ENCODE assay signal across 22 mouse cellular contexts in genomic region chr13:42446921-42447320, GRCm38 (mm10).
A peak's percentile ranks its signal among the peaks of the same experiment; 100 is the strongest.
DNase-seq lines count a peak whose midpoint lies in the region; ATAC-seq and TF ChIP-seq lines count a peak whose summit lies in the region.
"Had no signal": no experiment of that assay in that cellular context is flagged by ENCODE, and none has a peak within 500 bp of the region (broad histone marks: within the 10 kb centered on the region; RNA-seq: fewer than 3 reads in every experiment).

No protein-coding gene starts in this region.

- H3K9me3 ChIP-seq in lung, postnatal 0 days (ENCODE audit: low read length), result no peaks in the 10 kb centered on the region
- no peaks in the 10 kb centered on the region for H3K9me3 ChIP-seq in embryonic facial prominence, embryonic 10.5 days
- H3K9me3 ChIP-seq: hindbrain, embryonic 15.5 days; neural tube, embryonic 13.5 days; stomach, embryonic 15.5 days had no signal

- H3K36me3 ChIP-seq in lung, postnatal 0 days (ENCODE audit: insufficient read depth, low read length), result no peaks in the 10 kb centered on the region
- no peaks in the 10 kb centered on the region for H3K36me3 ChIP-seq in embryonic facial prominence, embryonic 10.5 days (replicated peaks)
- H3K36me3 ChIP-seq: hindbrain, embryonic 15.5 days; neural tube, embryonic 13.5 days; stomach, embryonic 15.5 days had no signal

- no peaks in the 10 kb centered on the region for H3K4me1 ChIP-seq in lung, postnatal 0 days (ENCODE audit: insufficient read depth, low read depth, low read length)
- no peaks in the 10 kb centered on the region for H3K4me1 ChIP-seq in embryonic facial prominence, embryonic 10.5 days
- H3K4me1 ChIP-seq: hindbrain, embryonic 15.5 days; neural tube, embryonic 13.5 days; stomach, embryonic 15.5 days had no signal

- no peak overlapping the region for H3K4me3 ChIP-seq in lung, postnatal 0 days (ENCODE audit: low read depth, low read length)
- H3K4me3 ChIP-seq in embryonic facial prominence, embryonic 10.5 days, result no peak overlapping the region
- H3K4me3 ChIP-seq: gastrocnemius, adult 2 months; hindbrain, embryonic 15.5 days; neural tube, embryonic 13.5 days; stomach, embryonic 15.5 days had no signal

- no peak for ATAC-seq in lung, postnatal 0 days
- ATAC-seq: CD4-positive, CD25-positive, alpha-beta regulatory T cell, adult 4 months; forebrain, embryonic 14.5 days had no signal

- peak; percentile 14 for DNase-seq in lung, postnatal 0 days (ENCODE audit: low spot score)
- no peak for DNase-seq in lung, postnatal 25 days (ENCODE audit: low spot score)
- peak; percentile 28 for DNase-seq in ZHBTc4 (ENCODE audit: low read depth, low spot score)
- peak; percentile 14 for DNase-seq in embryonic facial prominence, embryonic 10.5 days (ENCODE audit: low spot score)
- DNase-seq in yolk sac, embryonic 10.5 days (ENCODE audit: low spot score), result peak; percentile 6
- DNase-seq in right cerebral cortex, postnatal 14 days, result no peak
- no peak for DNase-seq in kidney, postnatal 10 days
- DNase-seq in ovary, postnatal 14 days (ENCODE audit: low spot score), result no peak
- DNase-seq: adrenal gland, postnatal 14 days; cerebellum, postnatal 10 days; gastrocnemius, adult 2 months; heart, adult 11 months; kidney, adult 18-20 months; kidney, postnatal 4 days; layer of hippocampus, postnatal 36 days; midbrain, embryonic 14.5 days had no signal

- H3K27ac ChIP-seq in lung, postnatal 0 days (ENCODE audit: low read length), result no peak overlapping the region
- H3K27ac ChIP-seq in embryonic facial prominence, embryonic 10.5 days (replicated peaks), result no peak overlapping the region
- H3K27ac ChIP-seq: gastrocnemius, adult 2 months; hindbrain, embryonic 15.5 days; macrophage; neural tube, embryonic 13.5 days; stomach, embryonic 15.5 days had no signal

- H3K9ac ChIP-seq in lung, postnatal 0 days (replicated peaks; ENCODE audit: low read depth), result no peak overlapping the region
- H3K9ac ChIP-seq: hindbrain, embryonic 15.5 days; neural tube, embryonic 13.5 days; stomach, embryonic 15.5 days had no signal

- WGBS in lung, postnatal 0 days, result 4% methylated on average over 1 of the region's 1 CpGs
- WGBS in embryonic facial prominence, embryonic 10.5 days, result 16% methylated on average over 1 of the region's 1 CpGs

- no peak overlapping the region for H3K4me2 ChIP-seq in lung, postnatal 0 days (replicated peaks; ENCODE audit: low read depth, low read length)
- H3K4me2 ChIP-seq: hindbrain, embryonic 15.5 days; neural tube, embryonic 13.5 days; stomach, embryonic 15.5 days had no signal

- no peak for TF ChIP-seq EP300 in lung, postnatal 0 days (IDR thresholded peaks at IDR 0.05)

- no peaks in the 10 kb centered on the region for H3K27me3 ChIP-seq in lung, postnatal 0 days (replicated peaks; ENCODE audit: insufficient read depth, low read length)
- no peaks in the 10 kb centered on the region for H3K27me3 ChIP-seq in embryonic facial prominence, embryonic 10.5 days (replicated peaks; ENCODE audit: low read depth, poor library complexity, severe bottlenecking)
- H3K27me3 ChIP-seq: hindbrain, embryonic 15.5 days; neural tube, embryonic 13.5 days; stomach, embryonic 15.5 days had no signal

- TF ChIP-seq CTCF in lung, postnatal 0 days (IDR thresholded peaks at IDR 0.05), result no peak

Comparison
In these comparisons a context has a peak if more than half of its experiments do, and no peak if none do; other contexts are left out.
1. DNase-seq: peak in lung, postnatal 0 days (single experiment), ZHBTc4 (single experiment), embryonic facial prominence, embryonic 10.5 days (single experiment) and yolk sac, embryonic 10.5 days (single experiment); none in lung, postnatal 25 days (single experiment), right cerebral cortex, postnatal 14 days (single experiment), kidney, postnatal 10 days (single experiment) and ovary, postnatal 14 days (single experiment).